Mouse (Mus musculus) midbrain, embryonic 14.5 days (tissue): ENCODE measurements around the gene Rusc2. TPM values are rescaled to one million over a fixed set of nuclear protein-coding genes. Genes with fewer than 3 reads are reported as not detected.

Experiments
- ATAC-seq: fragments of 200-750 bp; cut with Nextera tagmentation; 2 replicates; pipeline ENCODE4 v1.8.0; 2017; ENCODE audit warnings: moderate number of reproducible peaks, moderate library complexity; ENCODE audit not compliant: low FRiP score, low TSS enrichment
- DNase-seq: peaks from one replicate; pipeline ENCODE4 v3.0.0-alpha.2; 2015
- H3K27ac ChIP-seq: fragments of 300-500 bp; sonication (generic); replicated peaks from 2 replicates; pipeline ENCODE4 v1.5.1; 2014; ENCODE audit warnings: mild to moderate bottlenecking, low read depth, low read length, moderate library complexity
- H3K27me3 ChIP-seq: fragments of 300-500 bp; sonication (generic); 2 replicates; pipeline ENCODE4 v1.6.1; 2014; ENCODE audit warnings: low read length, control low read depth, mixed read lengths; ENCODE audit not compliant: control insufficient read depth, insufficient read depth
- H3K36me3 ChIP-seq: fragments of 300-500 bp; sonication (generic); 2 replicates; pipeline ENCODE4 v1.6.1; 2014; ENCODE audit warnings: low read length, control low read depth; ENCODE audit not compliant: control insufficient read depth, insufficient read depth
- H3K4me1 ChIP-seq: fragments of 300-500 bp; sonication (generic); 2 replicates; pipeline ENCODE4 v1.6.1; 2014; ENCODE audit warnings: mild to moderate bottlenecking, antibody characterized with exemption, low read length, control low read depth; ENCODE audit not compliant: control insufficient read depth, insufficient read depth
- H3K4me2 ChIP-seq: fragments of 300-500 bp; sonication (generic); 2 replicates; pipeline ENCODE4 v1.6.1; 2014; ENCODE audit warnings: mild to moderate bottlenecking, low read length, moderate library complexity
- H3K4me3 ChIP-seq: fragments of 300-500 bp; sonication (generic); replicated peaks from 2 replicates; pipeline ENCODE4 v1.5.1; 2014; ENCODE audit warnings: low read depth, low read length
- H3K9ac ChIP-seq: fragments of 300-500 bp; sonication (generic); replicated peaks from 2 replicates; pipeline ENCODE4 v1.6.1; 2014; ENCODE audit warnings: mild to moderate bottlenecking, low read length, moderate library complexity
- H3K9me3 ChIP-seq: fragments of 300-500 bp; sonication (generic); 2 replicates; pipeline ENCODE4 v1.6.1; 2016; ENCODE audit warnings: low read length, control low read depth, mixed read lengths; ENCODE audit not compliant: control insufficient read depth
- WGBS: fragments of 180-500 bp; shearing (Covaris S2); extraction: QIAGEN DNeasy Blood & Tissue Kit; methylation state at CpG from one replicate; pipeline ENCODE4 v1.1.7; 2014; 5-methylcytosine and 5-hydroxymethylcytosine counted together
- polyA plus RNA-seq: library from polyadenylated mRNA; unstranded; fragments of >200 nt; fragmentation: Nextera tagmentation; extraction: Ambion mirVana; gene quantifications from 2 replicates; pipeline ENCODE4 v1.2.1, GENCODE M21; 2014

Rusc2 gene
- 68.1 and 106 TPM in 2 replicates for polyA plus RNA-seq

DNA sequence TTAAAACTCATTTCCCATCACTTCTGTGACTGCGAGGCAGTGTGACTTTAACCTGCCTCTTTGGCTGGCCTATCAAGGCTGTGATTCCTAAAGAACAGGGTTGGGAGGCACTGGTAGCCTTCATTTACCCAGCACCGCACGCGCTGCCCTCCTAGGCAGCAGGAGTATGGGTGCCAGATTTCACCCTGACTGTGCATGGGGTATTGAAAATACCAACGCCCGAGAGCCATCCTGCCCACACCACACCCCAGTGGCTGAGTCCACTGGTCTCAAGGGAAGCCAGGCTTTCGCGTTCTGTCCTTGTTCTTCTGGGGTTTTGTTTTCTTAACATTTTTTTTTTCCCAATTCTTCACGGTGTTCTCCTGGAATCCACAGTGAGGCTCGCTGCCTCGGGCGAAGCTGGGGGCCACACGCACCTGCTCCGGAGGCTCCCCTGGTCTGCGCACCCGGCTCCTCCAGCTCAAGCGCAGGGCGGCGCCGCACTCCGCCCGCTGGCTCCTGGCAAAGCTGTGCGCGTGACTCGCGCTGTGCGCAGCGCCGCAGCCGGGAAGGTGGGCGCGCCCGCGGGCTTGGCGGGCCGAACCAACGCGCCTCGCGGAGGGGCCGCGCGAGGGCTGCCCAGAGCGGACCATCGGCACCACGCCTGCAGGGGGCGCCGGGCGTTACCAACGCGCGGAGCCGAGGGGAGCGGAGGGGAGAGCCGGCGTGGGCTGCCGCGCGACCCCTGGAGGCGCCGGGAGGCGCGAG is at the start of gene Rusc2:
Rusc2 (plus strand) TSS at position 572 of the 747 bp plus-strand sequence.
- peak within 1 kb of the TSS; percentile 77 for H3K27ac ChIP-seq
- peak within 1 kb of the TSS; percentile 70 for H3K4me3 ChIP-seq
- H3K4me2 ChIP-seq, result peak within 1 kb of the TSS; percentile 87
- no peaks in the 10 kb centered on the region for H3K27me3 ChIP-seq
- under 1% methylated on average over 62 of the region's 63 CpGs for WGBS
- H3K36me3 ChIP-seq, result no peaks in the 10 kb centered on the region
- ATAC-seq, result peak; percentile 95
- H3K4me1 ChIP-seq, result peaks cover 10% of the 10 kb centered on the region
- H3K9me3 ChIP-seq, result no peaks in the 10 kb centered on the region
- peak within 1 kb of the TSS; percentile 83 for H3K9ac ChIP-seq
- peak; percentile 98 for DNase-seq

DNA sequence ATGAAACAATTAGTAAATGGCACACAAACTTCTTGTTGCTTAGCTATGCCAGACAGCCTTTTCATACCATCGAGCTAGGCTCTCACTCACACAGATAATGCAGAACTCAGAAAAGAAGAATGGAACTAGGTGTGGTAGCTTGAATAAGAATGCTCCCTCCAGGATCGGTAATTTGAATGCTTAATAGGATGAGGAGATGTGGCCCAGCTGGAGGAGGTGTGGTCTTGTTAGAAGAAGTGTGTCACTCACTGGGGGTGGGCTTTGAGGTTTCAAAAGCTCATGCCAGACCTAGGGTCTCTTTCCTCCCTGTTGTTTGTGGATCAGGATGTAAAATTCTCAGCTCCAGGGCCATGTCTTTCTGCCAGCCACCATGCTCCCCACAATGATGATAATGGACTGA is 47.0 kb upstream of the Rusc2 start:
- DNase-seq, result no peak
- H3K27me3 ChIP-seq, result no peaks in the 10 kb centered on the region
- no peak for ATAC-seq
- no peak overlapping the region for H3K27ac ChIP-seq
- H3K4me1 ChIP-seq, result no peaks in the 10 kb centered on the region
- WGBS, result 43% methylated on average over 2 of the region's 2 CpGs
- no peak overlapping the region for H3K4me2 ChIP-seq
- no peak overlapping the region for H3K4me3 ChIP-seq
- no peaks in the 10 kb centered on the region for H3K36me3 ChIP-seq
- H3K9me3 ChIP-seq, result peaks cover 2% of the 10 kb centered on the region; the same call in 1 of the 2 replicates
- no peak overlapping the region for H3K9ac ChIP-seq

DNA sequence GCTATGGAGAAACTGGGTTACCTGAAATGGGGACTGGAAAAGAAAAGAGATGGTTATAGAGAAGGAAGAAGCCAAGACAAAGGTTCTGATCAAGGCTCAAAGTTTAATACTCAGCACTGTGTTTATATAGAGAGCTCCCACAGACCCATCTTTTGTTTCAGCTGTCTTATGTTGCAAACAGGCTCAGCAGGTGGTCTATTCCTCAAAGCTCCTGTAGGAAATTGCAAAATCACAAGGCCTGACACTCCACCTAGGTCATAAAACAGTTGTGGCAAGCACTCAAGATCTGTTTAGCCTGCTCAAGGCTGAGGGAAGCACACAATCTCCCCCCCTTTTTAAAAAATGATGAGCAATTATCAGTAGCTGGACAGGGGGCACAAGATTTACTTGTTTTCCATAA is 45.6 kb upstream of the Rusc2 start:
- no peak for ATAC-seq
- H3K4me1 ChIP-seq, result no peaks in the 10 kb centered on the region

DNA sequence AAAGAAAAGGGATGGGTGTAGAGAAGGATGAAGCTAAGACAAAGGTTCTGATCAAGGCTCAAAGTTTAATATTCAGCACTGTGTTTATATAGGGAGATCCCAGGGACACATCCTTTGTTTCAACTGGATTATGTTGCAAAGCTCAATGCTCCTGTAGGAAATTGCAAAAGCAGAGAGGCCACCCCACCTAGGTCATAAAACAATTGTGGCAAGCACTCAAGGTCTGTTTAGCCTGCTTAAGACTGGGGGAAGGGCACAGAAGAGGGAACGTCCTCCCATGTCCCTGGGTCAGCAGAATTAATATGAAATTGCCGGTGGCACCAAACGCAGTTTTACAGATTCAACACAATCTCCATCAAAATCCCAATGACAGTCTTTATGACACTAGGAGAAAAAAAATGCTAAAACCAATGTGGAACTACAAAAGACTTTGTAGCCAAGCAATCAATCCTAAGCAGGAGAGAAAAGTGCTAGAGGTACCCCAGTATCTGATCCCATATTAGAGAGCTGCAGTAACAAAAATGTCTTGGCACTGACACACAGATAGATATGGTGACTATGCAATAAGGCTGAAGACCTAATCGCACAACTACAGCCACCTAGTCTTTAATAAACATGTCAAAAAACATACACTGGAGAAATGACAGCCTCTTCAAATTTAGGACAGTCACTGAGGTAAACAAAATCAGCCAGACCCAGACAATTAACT is 41.5 kb upstream of the Rusc2 start:
- H3K36me3 ChIP-seq, result no peaks in the 10 kb centered on the region
- ATAC-seq (no peak), DNase-seq (no peak)
- H3K9me3 ChIP-seq, result peaks cover 2% of the 10 kb centered on the region; the same call in 1 of the 2 replicates
- no peak overlapping the region for H3K4me3 ChIP-seq
- 74% methylated on average over 4 of the region's 4 CpGs for WGBS
- no peak overlapping the region for H3K4me2 ChIP-seq
- no peaks in the 10 kb centered on the region for H3K27me3 ChIP-seq
- no peak overlapping the region for H3K27ac ChIP-seq
- no peaks in the 10 kb centered on the region for H3K4me1 ChIP-seq
- no peak overlapping the region for H3K9ac ChIP-seq

More for the DNA sequence above, 45.6 kb upstream of the Rusc2 start:
- H3K9me3 ChIP-seq, result peaks cover 2% of the 10 kb centered on the region; the same call in 1 of the 2 replicates
- H3K4me3 ChIP-seq, result no peak overlapping the region
- H3K9ac ChIP-seq, result no peak overlapping the region
- no peaks in the 10 kb centered on the region for H3K27me3 ChIP-seq
- H3K4me2 ChIP-seq, result no peak overlapping the region
- no peaks in the 10 kb centered on the region for H3K36me3 ChIP-seq
- DNase-seq, result no peak
- H3K27ac ChIP-seq, result no peak overlapping the region

DNA sequence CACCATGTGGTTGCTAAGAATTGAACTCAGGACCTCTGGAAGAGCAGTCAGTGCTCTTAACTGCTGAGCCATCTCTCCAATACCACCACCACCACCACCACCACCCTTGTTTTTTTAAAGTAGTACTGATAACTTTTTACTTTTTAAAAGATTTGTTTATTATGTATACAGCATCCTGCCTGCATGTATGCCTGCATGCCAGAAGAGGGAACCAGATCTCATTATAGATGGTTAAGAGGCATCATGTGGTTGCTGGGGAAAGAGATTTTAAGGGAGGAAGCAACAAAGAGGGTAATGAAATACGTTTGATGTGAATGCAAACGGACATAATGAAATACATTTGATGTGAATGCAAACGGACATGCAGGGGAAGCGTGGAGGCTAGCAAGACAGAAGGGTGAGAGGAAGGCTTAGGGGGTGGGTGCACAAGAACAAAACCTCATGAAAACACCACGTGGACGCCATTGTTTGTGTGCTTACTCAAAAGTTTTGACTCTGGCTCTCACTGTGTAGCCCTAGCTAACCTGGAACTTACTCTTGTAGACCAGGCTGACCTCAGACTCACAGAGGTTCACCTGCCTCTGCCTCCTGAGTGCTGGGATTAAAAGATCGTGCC is 40.4 kb upstream of the Rusc2 start:
- 21% methylated on average over 7 of the region's 7 CpGs for WGBS
- Histone ChIP-seq H3K9ac (no peak overlapping the region), H3K4me3 (no peak overlapping the region), H3K4me1 (no peaks in the 10 kb centered on the region), H3K9me3 (no peaks in the 10 kb centered on the region; the same call in 1 of the 2 replicates), H3K27me3 (no peaks in the 10 kb centered on the region), H3K4me2 (no peak overlapping the region), H3K36me3 (no peaks in the 10 kb centered on the region), H3K27ac (no peak overlapping the region)
- no peak for ATAC-seq
- peak; percentile 1 for DNase-seq

DNA sequence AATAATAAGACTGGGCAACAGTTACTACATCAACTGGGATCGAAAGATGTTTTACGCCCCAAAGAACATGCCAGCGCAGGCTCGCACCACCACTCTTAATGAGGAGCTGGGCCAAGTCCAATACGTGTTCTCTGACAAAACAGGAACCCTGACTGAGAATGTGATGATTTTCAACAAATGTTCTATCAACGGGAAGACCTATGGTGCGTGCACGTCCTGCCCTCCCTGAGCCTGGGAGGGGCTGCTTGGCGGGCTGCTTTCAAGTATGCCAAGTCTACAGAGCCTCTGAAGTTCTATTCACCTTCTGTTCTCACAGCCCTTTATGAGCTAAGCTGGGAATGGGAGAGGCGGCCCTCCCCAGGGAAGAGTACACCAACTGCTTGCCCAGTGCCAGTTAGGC is 39.3 kb upstream of the Rusc2 start:
- no peak for DNase-seq
- H3K9ac ChIP-seq, result no peak overlapping the region
- no peaks in the 10 kb centered on the region for H3K36me3 ChIP-seq
- H3K4me1 ChIP-seq, result no peaks in the 10 kb centered on the region
- WGBS, result 91% methylated on average over 10 of the region's 10 CpGs
- H3K27ac ChIP-seq, result no peak overlapping the region
- H3K4me2 ChIP-seq, result no peak overlapping the region
- no peaks in the 10 kb centered on the region for H3K27me3 ChIP-seq
- no peak for ATAC-seq
- no peak overlapping the region for H3K4me3 ChIP-seq
- H3K9me3 ChIP-seq, result no peaks in the 10 kb centered on the region

DNA sequence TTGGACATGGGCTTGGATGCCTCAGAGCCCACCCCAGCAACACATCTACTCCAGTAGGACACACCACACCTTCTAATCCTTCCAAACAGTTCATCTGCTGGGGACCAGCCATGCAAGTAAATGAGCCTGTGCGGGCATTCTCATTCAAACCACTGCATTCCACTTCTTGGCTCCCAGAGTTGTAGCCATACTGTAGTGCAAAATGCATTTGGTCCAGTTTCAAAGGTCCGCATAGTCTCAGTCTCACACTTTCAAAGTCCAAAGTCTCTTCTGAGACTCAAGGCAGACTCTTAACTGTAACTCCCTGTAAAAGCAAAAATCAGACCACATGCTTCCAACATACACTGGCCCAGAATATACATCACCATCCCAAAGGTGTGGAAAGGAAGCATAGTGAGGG is 36.8 kb upstream of the Rusc2 start:
- ATAC-seq (no peak), DNase-seq (no peak)
- H3K4me2 ChIP-seq, result no peak overlapping the region
- H3K27ac ChIP-seq, result no peak overlapping the region
- WGBS, result 83% methylated on average over 2 of the region's 2 CpGs
- H3K9ac ChIP-seq, result no peak overlapping the region
- no peaks in the 10 kb centered on the region for H3K36me3 ChIP-seq
- H3K9me3 ChIP-seq, result no peaks in the 10 kb centered on the region
- no peaks in the 10 kb centered on the region for H3K4me1 ChIP-seq
- H3K27me3 ChIP-seq, result no peaks in the 10 kb centered on the region
- no peak overlapping the region for H3K4me3 ChIP-seq

DNA sequence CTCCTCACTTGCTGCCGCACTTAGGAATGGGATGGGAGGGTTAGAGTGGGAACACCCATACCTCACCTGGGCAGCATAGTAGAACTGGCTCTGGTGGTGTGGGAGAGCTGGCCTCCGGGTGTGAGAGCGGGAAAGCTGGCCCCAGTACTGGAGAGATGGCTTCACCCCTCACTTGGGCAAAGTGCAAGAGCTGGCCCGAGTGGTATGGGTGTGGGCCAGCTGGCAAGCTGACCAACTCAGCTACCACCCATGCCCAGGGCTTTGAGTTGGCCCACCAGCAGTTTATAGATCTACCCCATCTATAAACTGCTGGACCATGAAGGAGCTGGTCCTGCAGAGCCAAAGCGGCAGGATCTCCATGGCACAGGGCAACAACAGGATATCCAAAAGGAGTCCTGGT is 32.6 kb upstream of the Rusc2 start:
- H3K4me2 ChIP-seq, result no peak overlapping the region
- H3K9me3 ChIP-seq, result no peaks in the 10 kb centered on the region
- H3K9ac ChIP-seq, result no peak overlapping the region
- no peak overlapping the region for H3K27ac ChIP-seq
- WGBS, result 92% methylated on average over 5 of the region's 5 CpGs
- no peak for ATAC-seq
- H3K27me3 ChIP-seq, result no peaks in the 10 kb centered on the region
- H3K4me1 ChIP-seq, result no peaks in the 10 kb centered on the region
- no peak for DNase-seq
- no peak overlapping the region for H3K4me3 ChIP-seq
- H3K36me3 ChIP-seq, result no peaks in the 10 kb centered on the region
